Mouse (Mus musculus): ENCODE data around the gene H2-M10.2.
"Not testable (repeated sequence)": the region's sequence is repeated elsewhere in the genome, so short reads cannot be mapped to it uniquely, and the experiment has no call there.

H2-M10.2 gene

GRCm38 (mm10) chr17:36252250-36252876 lies 33.9 kb downstream of the H2-M10.2 start:
- DNase-seq (ENCODE audit: low read depth, low spot score): peak; percentile 46

DNA sequence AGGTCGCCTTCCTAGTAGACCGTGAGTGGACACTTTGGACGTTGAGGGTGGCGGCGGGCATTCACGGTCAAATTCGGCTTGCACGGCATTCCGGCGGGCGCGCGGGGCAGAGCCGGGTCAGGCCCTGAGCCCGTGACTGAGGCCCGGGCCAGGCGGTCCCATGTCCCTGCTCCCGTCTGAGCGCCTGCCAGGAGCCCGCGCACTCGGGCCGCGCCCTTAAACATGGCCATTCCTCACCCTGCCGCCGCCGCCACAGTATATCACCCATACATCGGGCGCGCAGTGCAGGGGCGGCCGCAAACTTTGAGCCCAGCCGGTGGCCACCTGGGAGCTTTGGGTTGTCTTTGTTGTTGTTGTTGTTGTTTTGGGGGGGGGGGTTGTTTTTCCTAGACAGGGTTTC lies 37.4 kb downstream of the H2-M10.2 start:
- DNase-seq (ENCODE audit: low read depth, low spot score): no peak

DNA sequence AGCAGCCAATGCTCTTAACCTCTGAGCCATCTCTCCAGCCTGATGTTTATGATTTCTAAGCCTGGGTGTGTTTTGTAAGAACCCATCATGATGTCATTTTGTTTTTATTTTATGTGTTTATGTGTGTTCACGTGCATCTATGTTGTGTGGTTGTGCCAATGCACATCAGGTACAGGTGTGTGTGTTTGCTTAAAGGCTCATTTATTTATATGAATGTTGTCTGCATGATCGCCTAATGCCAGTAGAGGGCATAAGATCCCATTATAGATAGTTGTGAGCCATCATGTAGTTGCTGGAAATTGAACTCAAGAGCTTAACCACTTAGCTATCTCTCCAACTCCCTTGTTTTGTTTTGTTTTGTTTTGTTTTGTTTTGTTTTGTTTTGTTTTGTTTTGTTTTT lies 40.5 kb downstream of the H2-M10.2 start:
- DNase-seq (ENCODE audit: low read depth, low spot score): no peak

DNA sequence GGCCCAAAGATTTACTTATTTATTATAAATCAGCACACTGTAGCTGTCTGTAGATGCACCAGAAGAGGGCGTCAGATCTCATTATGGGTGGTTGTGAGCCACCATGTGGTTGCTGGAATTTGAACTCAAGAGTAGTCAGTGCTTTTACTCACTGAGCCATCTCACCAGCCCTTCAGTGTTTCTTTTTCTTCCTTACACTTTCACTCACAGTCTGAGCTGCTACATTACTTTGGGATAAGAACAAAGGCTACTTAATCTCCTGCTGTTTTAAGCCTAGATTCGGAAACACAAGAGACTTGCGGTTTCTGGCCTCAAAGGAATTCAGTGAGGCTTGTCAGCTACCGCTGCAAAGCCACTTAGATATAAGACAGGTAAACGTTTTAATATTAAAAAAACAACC lies 42.3 kb downstream of the H2-M10.2 start:
- DNase-seq (ENCODE audit: low read depth, low spot score): no peak

- DNase-seq (ENCODE audit: low read depth, low spot score): no peak
Observed at GRCm38 (mm10) chr17:36240637-36241213, 45.6 kb downstream of the H2-M10.2 start.

GRCm38 (mm10) chr17:36237321-36237921 lies 48.9 kb downstream of the H2-M10.2 start:
- DNase-seq (ENCODE audit: low read depth, low spot score): no peak

GRCm38 (mm10) chr17:36235300-36235699 lies 51.0 kb downstream of the H2-M10.2 start:
- not testable (repeated sequence) for DNase-seq (ENCODE audit: low read depth, low spot score)
